Mouse (Mus musculus) hindbrain, embryonic 14.5 days (tissue): Measurements from ENCODE around the gene Runx1. TPM values are rescaled to one million over a fixed set of nuclear protein-coding genes. Genes with fewer than 3 reads are reported as not detected.

Source experiments
- ATAC-seq: fragments of 200-750 bp; cut with Nextera tagmentation; 2 replicates; pipeline ENCODE4 v1.8.0; 2017; ENCODE audit warnings: moderate number of reproducible peaks, mild to moderate bottlenecking, moderate TSS enrichment, moderate library complexity; ENCODE audit not compliant: low FRiP score
- DNase-seq: peaks from one replicate; pipeline ENCODE4 v3.0.0-alpha.2; 2015; ENCODE audit warnings: low spot score
- H3K27ac ChIP-seq: fragments of 300-500 bp; sonication (generic); 2 replicates; pipeline ENCODE4 v1.5.1; 2014; ENCODE audit warnings: mild to moderate bottlenecking, moderate library complexity
- H3K27me3 ChIP-seq: fragments of 300-500 bp; sonication (generic); 2 replicates; pipeline ENCODE4 v1.6.1; 2014; ENCODE audit warnings: mild to moderate bottlenecking, low read length, mixed read lengths; ENCODE audit not compliant: control insufficient read depth, insufficient read depth
- H3K36me3 ChIP-seq: fragments of 300-500 bp; sonication (generic); replicated peaks from 2 replicates; pipeline ENCODE4 v1.6.1; 2014; ENCODE audit not compliant: control insufficient read depth, insufficient read depth
- H3K4me1 ChIP-seq: fragments of 300-500 bp; sonication (generic); replicated peaks from 2 replicates; pipeline ENCODE4 v1.6.1; 2014; ENCODE audit warnings: antibody characterized with exemption, low read length, mixed read lengths; ENCODE audit not compliant: control insufficient read depth, insufficient read depth
- H3K4me2 ChIP-seq: fragments of 300-500 bp; sonication (generic); replicated peaks from 2 replicates; pipeline ENCODE4 v1.6.1; 2014; ENCODE audit warnings: mild to moderate bottlenecking, moderate library complexity
- H3K4me3 ChIP-seq: fragments of 300-500 bp; sonication (generic); replicated peaks from 2 replicates; pipeline ENCODE4 v1.5.1; 2014; ENCODE audit warnings: mild to moderate bottlenecking, low read length
- H3K9ac ChIP-seq: fragments of 300-500 bp; sonication (generic); 2 replicates; pipeline ENCODE4 v1.6.1; 2014
- H3K9me3 ChIP-seq: fragments of 300-500 bp; sonication (generic); 2 replicates; pipeline ENCODE4 v1.6.1; 2016; ENCODE audit warnings: low read length; ENCODE audit not compliant: control insufficient read depth
- WGBS: fragments of 180-500 bp; shearing (Covaris S2); extraction: QIAGEN DNeasy Blood & Tissue Kit; methylation state at CpG from one replicate; pipeline ENCODE4 v1.1.7; 2014; 5-methylcytosine and 5-hydroxymethylcytosine counted together
- polyA plus RNA-seq: library from polyadenylated mRNA; unstranded; fragments of >200 nt; fragmentation: Nextera tagmentation; extraction: Ambion mirVana; gene quantifications from 2 replicates; pipeline ENCODE4 v1.2.1, GENCODE M21; 2014

The Runx1 gene
- polyA plus RNA-seq, 1 experiment from 2014 or later, result 2.2 TPM

DNA sequence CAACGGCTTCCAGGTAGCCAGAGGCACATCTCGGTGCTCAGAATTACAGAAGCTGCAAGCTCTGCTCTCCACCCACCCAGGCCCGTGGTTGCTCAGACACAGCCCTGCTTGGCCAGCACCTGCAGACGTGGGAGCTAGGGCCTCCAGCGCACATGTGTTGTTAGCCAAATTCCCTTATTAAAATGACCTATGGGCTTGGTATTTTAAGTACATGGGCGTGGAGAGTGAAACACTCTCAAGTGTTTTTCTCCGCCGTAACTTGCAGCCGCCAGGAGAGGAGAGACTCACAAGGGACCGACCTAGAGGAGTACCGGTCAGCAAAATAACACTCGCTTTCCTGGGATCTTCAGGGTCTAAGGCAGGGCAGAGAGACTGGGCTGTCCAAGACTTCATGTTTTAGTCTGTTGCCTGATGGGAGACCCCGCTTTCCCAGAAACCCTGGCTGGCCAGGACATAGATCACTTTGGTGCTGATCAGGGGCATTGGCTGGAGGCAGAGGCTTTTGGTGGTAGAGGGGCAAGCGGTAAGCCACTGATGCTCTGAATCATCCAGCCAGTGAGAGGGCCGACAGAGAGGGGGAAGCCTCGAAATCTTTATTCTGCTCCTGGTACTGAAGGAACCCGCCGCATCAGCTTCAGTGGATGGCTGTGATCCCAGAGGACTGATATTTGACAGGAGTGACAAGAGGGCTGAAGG lies 151.7 kb downstream of the Runx1 start:
- Histone ChIP-seq H3K27me3 (no peaks in the 10 kb centered on the region), H3K9me3 (no peaks in the 10 kb centered on the region), H3K9ac (no peak overlapping the region), H3K4me1 (no peaks in the 10 kb centered on the region), H3K4me2 (no peak overlapping the region), H3K27ac (no peak overlapping the region), H3K4me3 (no peak overlapping the region), H3K36me3 (no peaks in the 10 kb centered on the region)
- whole genome bisulfite sequencing, result 81% methylated on average over 18 of the region's 18 CpGs
- ATAC-seq (no peak), DNase-seq (no peak)

DNA sequence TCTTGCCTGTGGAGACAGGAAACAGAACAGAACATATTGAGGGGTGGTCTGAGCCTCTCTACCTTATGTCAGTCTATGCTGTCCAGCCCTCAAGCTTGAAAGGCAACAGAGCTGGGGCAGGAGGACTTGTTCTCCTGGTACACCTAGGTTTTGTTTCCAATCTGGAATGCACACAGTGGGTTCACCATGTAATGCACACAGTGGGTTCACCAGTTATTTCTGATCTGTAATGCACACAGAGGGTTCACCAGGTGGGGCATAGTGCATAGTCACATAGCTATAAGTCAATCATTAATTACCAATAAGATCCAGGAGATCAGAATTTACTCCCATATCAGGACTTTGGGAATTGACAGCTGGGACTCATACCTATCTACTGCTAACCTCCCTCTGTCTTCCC lies 157.1 kb downstream of the Runx1 start:
- H3K9me3 ChIP-seq, result no peaks in the 10 kb centered on the region
- H3K27me3 ChIP-seq, result no peaks in the 10 kb centered on the region
- H3K4me3 ChIP-seq, result no peak overlapping the region
- no peaks in the 10 kb centered on the region for H3K36me3 ChIP-seq
- H3K9ac ChIP-seq, result no peak overlapping the region
- DNase-seq (no peak), ATAC-seq (no peak)
- H3K4me1 ChIP-seq, result no peaks in the 10 kb centered on the region
- no peak overlapping the region for H3K4me2 ChIP-seq
- H3K27ac ChIP-seq, result no peak overlapping the region

DNA sequence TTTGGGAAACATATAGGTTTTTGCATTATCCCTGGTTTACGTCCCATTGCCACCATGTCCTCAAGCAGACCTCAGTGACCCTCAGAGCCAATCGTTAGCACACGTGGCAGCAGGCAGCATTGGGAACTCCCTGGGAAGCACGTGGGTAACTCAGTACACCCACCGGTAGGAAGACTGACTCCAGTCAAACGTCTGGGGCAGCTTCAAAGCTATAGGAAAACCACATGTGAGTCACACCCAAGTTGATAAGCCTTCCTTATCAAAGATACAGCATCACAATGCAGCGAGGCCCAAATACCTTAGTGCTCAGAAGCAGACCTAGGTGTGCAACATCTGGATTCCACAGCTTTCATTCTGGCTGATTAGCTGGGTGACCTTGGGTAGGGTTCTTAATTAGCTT lies 164.2 kb downstream of the Runx1 start:
- H3K4me2 ChIP-seq, result no peak overlapping the region

DNA sequence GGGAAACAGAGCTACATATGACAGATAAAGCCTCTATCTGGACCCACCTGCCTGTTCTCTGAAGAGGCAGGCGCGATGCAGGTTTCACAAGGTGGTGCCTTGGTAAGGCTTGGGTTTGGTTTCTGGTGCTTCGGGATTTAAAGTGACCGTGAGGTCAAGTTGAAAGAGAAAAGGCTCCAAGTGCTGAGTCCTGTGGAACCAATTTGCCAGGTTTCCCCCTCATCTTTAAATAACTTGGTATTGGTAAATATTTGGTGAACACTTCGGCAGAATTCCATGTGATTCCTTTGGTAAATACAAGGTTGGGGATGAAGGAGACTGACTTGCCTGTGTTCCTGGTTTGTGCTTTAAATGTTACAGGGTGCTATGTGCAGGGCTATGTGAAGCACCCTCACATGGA lies 169.2 kb downstream of the Runx1 start:
- Histone ChIP-seq H3K36me3 (no peaks in the 10 kb centered on the region), H3K4me2 (no peak overlapping the region), H3K9ac (no peak overlapping the region), H3K4me1 (no peaks in the 10 kb centered on the region), H3K27ac (no peak overlapping the region), H3K27me3 (no peaks in the 10 kb centered on the region), H3K9me3 (no peaks in the 10 kb centered on the region), H3K4me3 (no peak overlapping the region)
- 96% methylated on average over 5 of the region's 5 CpGs for WGBS
- ATAC-seq (no peak), DNase-seq (no peak)

More for the DNA sequence above, 164.2 kb downstream of the Runx1 start:
- Histone ChIP-seq H3K9me3 (no peaks in the 10 kb centered on the region), H3K4me3 (no peak overlapping the region), H3K27me3 (no peaks in the 10 kb centered on the region), H3K9ac (no peak overlapping the region), H3K27ac (no peak overlapping the region), H3K4me1 (no peaks in the 10 kb centered on the region), H3K36me3 (no peaks in the 10 kb centered on the region)
- 85% methylated on average over 7 of the region's 7 CpGs for WGBS
- ATAC-seq (no peak), DNase-seq (no peak)

DNA sequence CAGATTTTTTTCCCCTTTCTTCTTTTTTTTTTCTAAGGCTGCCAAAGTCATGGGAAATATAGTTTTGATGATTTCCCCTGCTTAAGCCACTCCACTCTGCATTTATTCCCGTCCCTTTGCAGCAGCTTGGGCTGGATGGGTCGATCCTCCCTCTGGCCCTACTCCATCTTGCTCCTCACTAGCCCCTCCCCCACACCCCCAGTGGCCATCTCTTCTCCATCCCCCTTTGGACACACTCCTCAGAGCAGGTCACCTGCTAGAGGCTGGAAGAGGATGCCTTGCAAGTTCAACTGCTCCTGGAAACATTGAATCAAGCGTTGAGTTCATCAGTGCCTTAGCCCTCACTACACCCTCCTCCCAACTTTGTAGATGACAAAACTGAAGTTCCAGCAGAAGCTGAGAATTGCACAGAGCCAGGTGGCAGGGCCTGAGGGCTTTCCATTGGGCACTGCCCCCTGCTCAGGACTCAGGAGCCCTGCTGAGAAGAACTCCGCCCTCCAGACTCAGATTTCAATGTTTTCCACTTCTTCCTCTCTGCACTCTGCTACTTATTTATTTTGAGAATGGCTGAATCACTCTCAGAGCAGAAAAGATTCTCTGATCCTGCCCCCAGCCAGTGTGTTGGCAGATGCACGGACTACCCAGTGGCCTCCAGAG lies 171.5 kb downstream of the Runx1 start:
- ATAC-seq, result no peak
- H3K27ac ChIP-seq, result no peak overlapping the region
- H3K27me3 ChIP-seq, result no peaks in the 10 kb centered on the region
- no peaks in the 10 kb centered on the region for H3K9me3 ChIP-seq
- 47% methylated on average over 5 of the region's 5 CpGs for WGBS
- H3K9ac ChIP-seq, result no peak overlapping the region
- H3K4me1 ChIP-seq, result no peaks in the 10 kb centered on the region
- no peaks in the 10 kb centered on the region for H3K36me3 ChIP-seq
- H3K4me2 ChIP-seq, result no peak overlapping the region
- no peak for DNase-seq
- no peak overlapping the region for H3K4me3 ChIP-seq

DNA sequence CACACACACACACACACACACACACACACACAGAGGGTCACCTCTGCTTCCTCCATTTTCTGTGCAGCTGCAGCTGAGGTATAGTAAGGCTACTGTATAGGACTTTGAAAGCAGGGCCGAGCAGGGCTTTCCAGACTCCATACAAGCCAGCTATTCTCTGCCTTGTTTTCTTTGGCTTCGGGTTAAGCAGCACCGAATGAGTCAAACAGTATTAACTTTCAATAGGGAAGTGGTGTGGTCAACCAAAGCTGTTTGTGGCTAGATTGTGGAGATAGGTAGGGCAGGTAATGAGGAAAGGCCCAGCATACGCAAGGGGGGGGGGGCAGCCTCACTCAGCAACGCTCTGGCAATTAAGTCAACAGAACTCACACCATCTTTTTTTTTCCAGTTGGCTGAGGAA lies 172.1 kb downstream of the Runx1 start:
- Histone ChIP-seq H3K27ac (no peak overlapping the region), H3K4me1 (no peaks in the 10 kb centered on the region), H3K9ac (no peak overlapping the region), H3K9me3 (no peaks in the 10 kb centered on the region), H3K27me3 (no peaks in the 10 kb centered on the region), H3K4me3 (no peak overlapping the region), H3K4me2 (no peak overlapping the region), H3K36me3 (no peaks in the 10 kb centered on the region)
- WGBS, result 77% methylated on average over 5 of the region's 5 CpGs
- ATAC-seq, result no peak
- no peak for DNase-seq

DNA sequence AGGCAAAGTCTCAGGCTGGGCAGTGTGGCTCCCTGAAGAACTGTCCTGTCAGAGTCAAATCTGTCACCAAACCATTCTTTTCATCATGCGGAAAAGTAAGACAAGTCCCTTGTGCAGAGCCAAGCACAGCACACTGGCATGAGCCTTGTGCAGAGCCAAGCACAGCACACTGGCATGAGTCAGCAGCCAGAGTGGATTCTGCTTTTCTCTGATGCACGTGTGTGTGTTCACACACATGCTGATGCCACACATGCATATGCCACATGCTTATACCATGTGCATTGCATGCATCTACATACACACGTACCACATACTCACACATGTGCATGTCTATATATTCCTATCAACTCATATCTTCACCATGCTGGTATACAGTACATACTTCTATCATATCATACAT lies 174.7 kb downstream of the Runx1 start:
- H3K36me3 ChIP-seq, result no peaks in the 10 kb centered on the region
- 91% methylated on average over 3 of the region's 3 CpGs for WGBS
- no peak overlapping the region for H3K9ac ChIP-seq
- no peaks in the 10 kb centered on the region for H3K9me3 ChIP-seq
- no peak overlapping the region for H3K4me3 ChIP-seq
- no peak for DNase-seq
- no peak for ATAC-seq
- H3K27me3 ChIP-seq, result no peaks in the 10 kb centered on the region
- H3K4me2 ChIP-seq, result no peak overlapping the region
- H3K27ac ChIP-seq, result no peak overlapping the region
- no peaks in the 10 kb centered on the region for H3K4me1 ChIP-seq

DNA sequence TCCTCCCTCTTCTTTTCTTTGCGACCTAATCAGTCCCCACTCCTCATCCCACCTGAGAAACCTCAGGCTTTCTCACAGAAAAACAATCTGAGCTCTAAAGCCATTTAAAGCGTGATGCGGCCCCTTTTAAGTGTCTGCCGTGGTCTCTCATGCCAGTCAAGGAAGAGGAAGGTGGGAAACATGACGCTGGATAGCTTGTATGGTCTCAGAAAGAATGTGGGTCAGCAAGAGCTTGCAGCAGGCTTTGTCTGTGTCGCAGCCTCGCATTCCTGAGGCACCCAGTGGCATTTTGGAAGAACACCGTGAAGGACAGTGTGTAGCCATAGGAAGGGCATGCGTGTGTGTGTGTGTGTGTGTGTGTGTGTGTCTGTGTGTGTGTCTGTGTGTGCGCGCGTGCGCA lies 179.8 kb downstream of the Runx1 start:
- Histone ChIP-seq H3K4me3 (no peak overlapping the region), H3K9me3 (no peaks in the 10 kb centered on the region), H3K27ac (no peak overlapping the region), H3K4me2 (no peak overlapping the region), H3K27me3 (no peaks in the 10 kb centered on the region), H3K36me3 (no peaks in the 10 kb centered on the region), H3K9ac (no peak overlapping the region), H3K4me1 (no peaks in the 10 kb centered on the region)
- 61% methylated on average over 13 of the region's 13 CpGs for WGBS
- DNase-seq, result no peak
- no peak for ATAC-seq

DNA sequence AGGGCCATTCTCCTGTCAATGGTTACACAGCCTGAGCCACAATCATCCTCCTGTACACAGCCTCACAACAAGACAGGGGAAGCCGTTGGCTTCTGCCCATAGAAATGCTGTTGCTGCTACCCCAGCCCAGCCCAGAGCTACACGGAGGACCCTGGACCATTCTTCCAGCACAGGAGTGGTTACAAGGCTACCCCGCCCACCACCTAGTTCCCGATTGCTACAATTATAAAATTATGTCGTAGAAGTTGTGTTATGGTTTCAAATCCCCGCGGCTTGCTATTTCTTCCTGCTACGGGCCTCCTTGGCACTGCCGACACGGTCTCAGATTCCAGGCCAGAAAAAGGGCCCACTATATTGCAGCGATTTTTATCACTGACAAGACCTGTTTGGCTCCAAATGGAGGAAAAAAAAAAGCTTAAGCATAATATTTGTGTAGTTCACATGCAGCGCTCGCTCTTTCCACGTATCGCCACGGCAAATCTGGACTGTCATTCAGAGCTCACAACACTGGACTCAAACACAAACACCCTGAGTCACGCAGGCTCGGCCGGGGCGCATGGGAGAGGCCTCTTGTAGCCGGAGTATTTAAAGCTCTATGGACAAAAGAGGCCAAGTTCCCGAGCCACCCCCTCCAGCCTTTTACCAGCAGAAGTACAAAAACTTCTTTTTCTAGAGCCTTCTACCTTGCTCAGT lies 180.4 kb downstream of the Runx1 start:
- no peaks in the 10 kb centered on the region for H3K36me3 ChIP-seq
- no peaks in the 10 kb centered on the region for H3K4me1 ChIP-seq
- H3K4me3 ChIP-seq, result no peak overlapping the region
- H3K9ac ChIP-seq, result no peak overlapping the region
- DNase-seq (no peak), ATAC-seq (no peak)
- 67% methylated on average over 22 of the region's 22 CpGs for WGBS
- H3K27me3 ChIP-seq, result no peaks in the 10 kb centered on the region
- no peak overlapping the region for H3K27ac ChIP-seq
- H3K4me2 ChIP-seq, result no peak overlapping the region
- no peaks in the 10 kb centered on the region for H3K9me3 ChIP-seq
